Mouse (Mus musculus) lung, embryonic 16.5 days (tissue): ENCODE measurements around the gene 4930432K21Rik. TPM values are rescaled to one million over a fixed set of nuclear protein-coding genes. Genes with fewer than 3 reads are reported as not detected.

Experiments
- ATAC-seq: fragments of 200-750 bp; cut with Nextera tagmentation; 2 replicates; pipeline ENCODE4 v1.8.0; 2017; ENCODE audit warnings: low read depth, mild to moderate bottlenecking, moderate library complexity
- H3K27ac ChIP-seq: fragments of 300-500 bp; sonication (generic); 2 replicates; pipeline ENCODE4 v1.5.1; 2014; ENCODE audit warnings: mild to moderate bottlenecking, control low read depth, low read length
- H3K27me3 ChIP-seq: fragments of 300-500 bp; sonication (generic); 2 replicates; pipeline ENCODE4 v1.6.1; 2014; ENCODE audit warnings: low read depth, low read length, mixed read lengths; ENCODE audit not compliant: control insufficient read depth, insufficient read depth
- H3K36me3 ChIP-seq: fragments of 300-500 bp; sonication (generic); 2 replicates; pipeline ENCODE4 v1.6.1; 2014; ENCODE audit warnings: low read length; ENCODE audit not compliant: control insufficient read depth, insufficient read depth
- H3K4me1 ChIP-seq: fragments of 300-500 bp; sonication (generic); replicated peaks from 2 replicates; pipeline ENCODE4 v1.6.1; 2014; ENCODE audit warnings: low read length, mixed read lengths; ENCODE audit not compliant: control insufficient read depth, insufficient read depth
- H3K4me2 ChIP-seq: fragments of 300-500 bp; sonication (generic); 2 replicates; pipeline ENCODE4 v1.6.1; 2014; ENCODE audit warnings: low read depth, low read length, control low read depth
- H3K4me3 ChIP-seq: fragments of 300-500 bp; sonication (generic); 2 replicates; pipeline ENCODE4 v1.5.1; 2014; ENCODE audit warnings: mild to moderate bottlenecking, low read length, control low read depth
- H3K9ac ChIP-seq: fragments of 300-500 bp; sonication (generic); 2 replicates; pipeline ENCODE4 v1.6.1; 2014; ENCODE audit warnings: low read length, control low read depth
- H3K9me3 ChIP-seq: fragments of 300-500 bp; sonication (generic); 2 replicates; pipeline ENCODE4 v1.6.1; 2016; ENCODE audit warnings: low read length; ENCODE audit not compliant: control insufficient read depth
- WGBS: fragments of 180-500 bp; shearing (Covaris S2); extraction: QIAGEN DNeasy Blood & Tissue Kit; methylation state at CpG from one replicate; pipeline ENCODE4 v1.1.7; 2014; 5-methylcytosine and 5-hydroxymethylcytosine counted together
- polyA plus RNA-seq: library from polyadenylated mRNA; unstranded; fragments of >200 nt; fragmentation: Nextera tagmentation; extraction: Ambion mirVana; gene quantifications from 2 replicates; pipeline ENCODE4 v1.2.1, GENCODE M21; 2015

The 4930432K21Rik gene
- polyA plus RNA-seq, 1 experiment from 2014 or later: 1.5 TPM

DNA sequence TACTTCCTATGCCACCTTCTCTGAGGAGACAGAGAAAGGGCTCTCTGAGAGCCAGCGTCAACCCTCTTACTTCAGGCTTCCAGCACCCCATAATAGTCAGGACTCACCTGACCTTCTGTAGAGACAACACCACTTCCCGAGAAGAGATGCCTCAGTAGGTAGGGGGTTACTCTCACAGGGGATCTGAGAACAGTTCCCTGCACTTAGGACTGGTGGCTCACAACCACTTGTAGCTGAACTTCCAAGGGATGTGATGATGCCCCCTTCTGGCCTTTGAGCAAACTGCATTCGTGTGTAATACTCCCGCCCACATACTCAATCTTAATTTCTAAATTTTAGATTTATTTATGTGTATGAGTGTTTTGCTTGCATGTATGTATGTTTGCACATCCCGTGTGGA, 45.7 kb downstream of the 4930432K21Rik start:
- Histone ChIP-seq H3K9me3 (no peaks in the 10 kb centered on the region), H3K36me3 (no peaks in the 10 kb centered on the region), H3K27me3 (no peaks in the 10 kb centered on the region), H3K27ac (peak overlapping the region; percentile 34; the same call in 1 of the 2 replicates), H3K9ac (no peak overlapping the region), H3K4me1 (peaks cover 34% of the 10 kb centered on the region), H3K4me3 (no peak overlapping the region), H3K4me2 (no peak overlapping the region)
- no peak for ATAC-seq
- WGBS: 72% methylated on average over 5 of the region's 5 CpGs

DNA sequence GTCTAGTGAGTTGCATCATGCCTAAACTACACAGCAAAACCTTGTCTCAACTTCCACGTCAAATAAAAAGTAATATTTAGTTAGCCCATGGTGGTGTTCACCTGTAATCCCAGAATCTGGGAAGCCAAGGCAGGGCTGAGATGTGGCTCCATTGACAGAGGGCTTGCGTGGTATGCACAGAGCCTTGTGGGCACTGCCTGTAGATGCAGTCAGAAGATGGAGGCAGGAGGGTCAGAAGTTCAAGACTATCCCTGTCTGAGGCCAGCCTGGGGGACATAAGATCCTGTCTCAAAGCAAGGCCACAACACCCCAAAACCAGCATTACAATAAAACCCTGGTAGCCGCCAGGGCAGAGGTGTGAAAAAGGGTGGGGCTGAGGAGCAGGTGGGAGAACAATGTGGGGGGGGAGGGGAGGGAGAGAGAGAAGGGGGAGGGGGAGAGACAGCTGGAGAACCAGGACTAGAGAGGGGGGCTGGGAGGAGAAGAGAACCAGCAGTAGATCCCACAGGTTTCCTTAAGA, 46.5 kb downstream of the 4930432K21Rik start:
- Histone ChIP-seq H3K36me3 (no peaks in the 10 kb centered on the region), H3K4me3 (no peak overlapping the region), H3K27me3 (no peaks in the 10 kb centered on the region), H3K9me3 (no peaks in the 10 kb centered on the region), H3K4me1 (peaks cover 37% of the 10 kb centered on the region), H3K4me2 (no peak overlapping the region), H3K27ac (no peak overlapping the region), H3K9ac (no peak overlapping the region)
- ATAC-seq: no peak
- 65% methylated on average over 3 of the region's 3 CpGs for WGBS

DNA sequence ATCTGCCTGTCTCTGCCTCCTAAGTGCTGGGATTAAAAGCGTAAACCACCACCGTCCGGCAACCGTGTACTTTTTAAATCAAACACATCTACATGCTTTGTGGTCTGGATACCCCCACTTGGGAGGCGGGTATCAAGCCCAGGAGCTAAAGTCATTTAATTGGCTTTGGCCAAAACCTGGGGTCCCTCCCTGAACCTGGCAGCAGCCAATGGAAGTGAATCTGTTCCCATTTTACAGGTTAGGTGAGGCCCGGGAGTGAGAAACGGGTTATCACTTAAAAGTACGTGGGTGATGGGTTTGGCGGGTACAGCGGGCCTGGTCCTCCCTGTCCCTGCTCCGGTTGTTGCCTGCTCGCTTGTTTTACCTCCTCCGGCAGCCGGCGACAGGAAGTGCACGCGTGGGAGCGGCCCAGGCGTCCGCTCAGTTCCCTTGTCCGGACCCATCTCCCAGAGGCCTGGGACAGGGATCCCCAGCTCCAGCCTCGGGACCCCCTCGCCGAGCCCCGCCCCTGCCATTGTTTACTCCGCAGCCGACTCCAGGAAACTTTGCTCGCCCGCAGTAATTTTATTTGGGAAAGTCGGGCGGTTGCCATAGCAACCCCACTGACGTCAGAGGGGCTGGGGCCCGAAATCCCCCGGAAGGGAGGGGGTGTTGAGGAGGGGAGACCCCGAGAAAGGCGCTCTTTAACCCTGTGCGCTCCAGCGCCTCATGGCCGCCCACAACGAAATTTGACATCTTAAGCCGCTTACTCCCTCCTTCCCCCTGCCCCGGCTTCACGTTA, 49.5 kb downstream of the 4930432K21Rik start:
- no peaks in the 10 kb centered on the region for H3K27me3 ChIP-seq
- H3K9ac ChIP-seq: peak overlapping the region; percentile 76
- peak overlapping the region; percentile 65 for H3K4me2 ChIP-seq
- peak overlapping the region; percentile 58 for H3K4me3 ChIP-seq
- peak; percentile 54 for ATAC-seq
- peaks cover 44% of the 10 kb centered on the region for H3K4me1 ChIP-seq
- H3K27ac ChIP-seq: peak overlapping the region; percentile 99
- WGBS: under 1% methylated on average over 40 of the region's 43 CpGs
- no peaks in the 10 kb centered on the region for H3K9me3 ChIP-seq
- no peaks in the 10 kb centered on the region for H3K36me3 ChIP-seq

DNA sequence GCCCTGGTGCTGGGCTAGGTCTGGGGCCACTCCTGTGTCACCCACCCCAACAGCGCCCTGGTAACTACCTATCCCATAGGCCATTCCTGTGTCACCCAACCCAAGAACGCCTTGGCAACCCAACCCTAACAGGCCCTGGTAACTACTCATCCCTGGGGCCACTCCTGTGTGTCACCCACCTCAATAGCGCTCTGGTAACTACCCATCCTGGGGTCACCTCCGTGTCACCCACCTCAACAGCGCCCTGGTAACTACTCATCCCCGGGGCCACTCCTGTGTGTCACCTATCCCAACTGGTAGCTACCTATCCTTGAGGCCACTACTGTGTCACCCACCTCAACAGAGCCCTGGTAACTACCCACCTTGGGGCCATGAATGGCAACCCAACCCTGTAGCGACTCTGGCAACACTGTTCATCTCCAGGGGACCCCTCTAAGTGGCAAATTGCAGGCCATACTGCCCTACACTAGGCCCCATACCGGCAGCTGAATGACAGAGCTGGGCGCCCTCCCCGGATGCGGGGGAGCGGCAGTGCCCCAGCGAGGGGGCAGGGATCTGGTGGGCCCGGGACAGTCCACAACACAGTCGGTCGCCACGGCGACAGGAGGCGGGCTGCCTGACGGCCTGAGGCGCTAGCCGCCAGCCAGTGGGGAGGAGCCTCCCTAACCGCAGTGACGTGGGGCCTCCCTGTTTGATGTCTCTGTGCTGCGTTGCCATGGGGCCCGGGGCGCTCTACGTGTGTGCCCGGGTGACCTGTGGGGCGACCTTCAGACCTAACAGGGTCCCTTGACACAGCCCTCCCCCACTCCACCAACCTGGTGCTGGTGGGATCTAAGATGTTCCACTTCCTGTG, 50.3 kb downstream of the 4930432K21Rik start:
- no peaks in the 10 kb centered on the region for H3K9me3 ChIP-seq
- H3K4me2 ChIP-seq: peak overlapping the region; percentile 65
- peaks cover 44% of the 10 kb centered on the region for H3K4me1 ChIP-seq
- peak; percentile 78 for ATAC-seq
- H3K27me3 ChIP-seq: no peaks in the 10 kb centered on the region
- H3K9ac ChIP-seq: peak overlapping the region; percentile 76
- H3K36me3 ChIP-seq: no peaks in the 10 kb centered on the region
- 3% methylated on average over 30 of the region's 30 CpGs for WGBS
- peak overlapping the region; percentile 99 for H3K27ac ChIP-seq
- peak overlapping the region; percentile 58 for H3K4me3 ChIP-seq

DNA sequence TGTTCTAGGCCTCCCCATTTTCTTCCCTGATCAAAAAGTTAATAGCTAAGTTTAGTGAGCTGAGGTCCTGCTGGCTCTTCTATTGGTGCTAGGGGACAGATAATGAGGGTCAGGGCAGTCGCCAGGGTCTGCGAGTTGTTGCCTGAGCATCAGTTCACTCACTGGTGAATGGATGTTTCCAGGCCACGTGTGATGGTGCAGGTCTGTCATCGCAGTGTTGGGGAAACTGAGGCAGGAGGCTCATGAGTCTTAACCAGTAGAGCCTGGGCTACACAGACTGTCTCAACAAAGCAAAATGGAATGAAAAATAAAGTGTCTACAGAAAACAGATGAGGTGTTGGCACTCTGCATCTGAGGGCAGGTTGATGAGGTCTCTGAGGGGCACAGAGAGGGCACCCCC, 51.0 kb downstream of the 4930432K21Rik start:
- ATAC-seq: no peak
- no peaks in the 10 kb centered on the region for H3K36me3 ChIP-seq
- no peaks in the 10 kb centered on the region for H3K9me3 ChIP-seq
- H3K9ac ChIP-seq: peak overlapping the region; percentile 76
- H3K27me3 ChIP-seq: no peaks in the 10 kb centered on the region
- H3K27ac ChIP-seq: peak overlapping the region; percentile 99
- 23% methylated on average over 4 of the region's 4 CpGs for WGBS
- H3K4me1 ChIP-seq: peaks cover 47% of the 10 kb centered on the region
- H3K4me3 ChIP-seq: no peak overlapping the region
- H3K4me2 ChIP-seq: peak overlapping the region; percentile 65

DNA sequence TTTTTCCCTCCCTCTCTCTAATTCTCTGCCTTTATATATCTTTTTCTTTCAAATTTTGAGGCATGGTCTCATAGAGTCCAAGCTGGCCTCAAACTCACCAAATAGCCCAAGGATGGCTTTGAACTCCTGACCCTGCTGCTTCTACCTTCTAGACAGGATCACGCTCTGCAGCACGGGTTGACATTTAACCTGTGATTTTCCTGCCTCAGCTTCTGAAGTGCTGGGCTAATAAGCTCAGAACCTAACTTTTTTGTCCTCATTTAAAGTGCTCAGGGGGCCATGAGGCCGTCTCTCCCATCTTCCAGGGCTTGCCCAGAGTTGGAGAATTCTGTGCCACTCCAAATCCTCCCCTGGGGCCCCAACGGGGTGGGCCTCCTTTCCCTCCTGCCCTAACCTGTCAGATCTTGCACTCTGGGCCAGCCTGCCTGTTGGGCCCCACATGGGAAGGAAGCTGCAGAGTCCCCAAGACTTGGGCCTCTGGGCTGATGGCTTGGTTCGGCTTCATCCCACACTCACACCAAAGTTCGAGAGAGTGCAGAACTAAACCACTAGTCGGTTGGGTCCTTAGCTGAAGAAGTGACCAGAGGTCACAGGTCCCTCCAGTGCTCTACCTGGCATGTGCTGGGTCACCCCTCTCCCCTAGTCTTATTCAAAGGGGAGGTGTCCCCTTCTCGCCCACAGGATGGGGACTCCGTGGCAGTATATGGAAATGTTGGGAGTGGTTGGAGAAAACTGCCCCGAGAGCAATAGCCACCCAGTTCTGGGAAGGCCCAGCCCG, 51.7 kb downstream of the 4930432K21Rik start:
- WGBS: 40% methylated on average over 11 of the region's 11 CpGs
- peaks cover 53% of the 10 kb centered on the region for H3K4me1 ChIP-seq
- H3K36me3 ChIP-seq: no peaks in the 10 kb centered on the region
- no peak overlapping the region; the same call in 1 of the 2 replicates for H3K4me2 ChIP-seq
- peak overlapping the region; percentile 99 for H3K27ac ChIP-seq
- H3K9ac ChIP-seq: peak overlapping the region; percentile 95
- H3K4me3 ChIP-seq: no peak overlapping the region
- no peaks in the 10 kb centered on the region for H3K9me3 ChIP-seq
- no peaks in the 10 kb centered on the region for H3K27me3 ChIP-seq
- no peak for ATAC-seq

DNA sequence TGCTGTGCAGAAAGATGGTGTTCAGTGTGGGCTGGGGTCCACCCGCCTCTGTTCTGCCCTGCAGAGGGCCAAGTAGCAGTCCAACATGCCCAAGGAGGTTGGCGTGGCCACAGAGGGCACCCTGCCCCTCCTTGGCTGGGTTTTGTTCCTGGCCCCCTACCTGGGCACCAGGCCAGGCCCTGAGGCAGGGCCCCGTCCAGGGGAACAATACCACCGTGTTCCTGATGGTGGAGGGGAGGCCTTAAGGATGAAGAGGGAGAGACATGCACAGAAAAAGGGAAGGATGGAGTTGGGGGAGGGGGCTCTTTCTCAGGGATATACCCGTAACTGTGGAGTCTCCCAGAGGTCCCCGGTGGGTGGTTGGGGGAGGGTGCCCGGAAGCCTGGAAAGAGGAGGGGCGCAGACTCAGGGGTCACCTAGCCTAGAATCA, 52.3 kb downstream of the 4930432K21Rik start:
- 23% methylated on average over 8 of the region's 8 CpGs for WGBS
- ATAC-seq: no peak
- H3K4me2 ChIP-seq: peak overlapping the region; percentile 97
- peak overlapping the region; percentile 85 for H3K4me3 ChIP-seq
- H3K27ac ChIP-seq: peak overlapping the region; percentile 99
- no peaks in the 10 kb centered on the region for H3K36me3 ChIP-seq
- H3K27me3 ChIP-seq: no peaks in the 10 kb centered on the region
- H3K4me1 ChIP-seq: peaks cover 53% of the 10 kb centered on the region
- H3K9ac ChIP-seq: peak overlapping the region; percentile 95
- no peaks in the 10 kb centered on the region for H3K9me3 ChIP-seq

DNA sequence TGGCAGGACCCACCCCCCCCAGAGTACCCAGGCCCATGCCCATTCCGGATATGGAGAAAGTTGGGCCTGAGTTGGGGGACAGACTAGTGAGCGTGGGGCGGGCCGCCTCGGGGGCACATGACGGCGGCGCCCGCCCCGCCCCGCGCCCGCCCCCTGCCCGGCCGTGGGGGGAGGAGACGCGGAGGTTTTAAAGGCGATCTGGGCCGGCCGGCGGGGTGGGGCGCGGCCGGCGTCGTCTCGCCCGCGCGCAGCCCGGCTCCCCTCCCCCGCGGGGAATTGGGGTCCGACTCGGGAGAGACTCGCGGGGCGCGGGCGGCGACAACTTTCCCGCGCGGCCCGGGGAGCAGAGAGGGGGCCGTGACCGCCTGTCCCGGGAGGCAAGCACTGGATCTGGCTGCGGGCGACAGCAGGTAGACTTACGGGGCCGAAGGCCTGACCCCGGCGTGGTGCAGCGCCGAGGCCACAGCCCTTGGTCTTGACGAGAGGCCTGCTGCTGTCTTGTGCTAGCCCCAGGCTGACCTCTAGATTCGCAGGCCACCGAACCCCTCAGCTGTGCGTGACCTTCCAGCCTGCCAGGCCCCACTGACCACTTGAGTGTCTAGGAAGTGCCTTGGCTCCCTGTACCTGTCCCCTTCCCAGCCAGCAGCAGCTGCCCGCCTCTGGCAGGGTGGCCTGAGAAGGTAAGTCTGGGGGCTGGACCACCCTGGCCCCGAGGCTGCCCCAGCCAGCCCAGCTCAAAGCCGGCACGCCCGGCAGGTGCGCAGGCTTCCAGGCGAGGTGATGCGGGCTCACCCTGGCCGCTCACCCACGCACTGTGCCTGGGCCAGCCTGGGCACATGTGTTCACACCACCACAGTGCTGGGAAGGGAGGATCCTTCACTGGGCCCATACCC, 53.1 kb downstream of the 4930432K21Rik start:
- Histone ChIP-seq H3K4me1 (peaks cover 53% of the 10 kb centered on the region), H3K4me2 (peak overlapping the region; percentile 97), H3K4me3 (peak overlapping the region; percentile 85), H3K27ac (peak overlapping the region; percentile 99), H3K27me3 (no peaks in the 10 kb centered on the region), H3K36me3 (no peaks in the 10 kb centered on the region), H3K9me3 (no peaks in the 10 kb centered on the region), H3K9ac (peak overlapping the region; percentile 95)
- peak; percentile 44 for ATAC-seq
- WGBS: 4% methylated on average over 32 of the region's 70 CpGs
